Mouse (Mus musculus): ENCODE data around the gene Loxl3.

Gene Loxl3

GRCm38 (mm10) chr6:83053136-83053960, 19.4 kb downstream of the Loxl3 start:
- WGBS = 4% methylated on average over 26 of the region's 26 CpGs

GRCm38 (mm10) chr6:83054074-83054851, 20.3 kb downstream of the Loxl3 start, which contains the start of gene Aup1:
Gene Aup1 (plus strand): TSS chr6:83054521.
- WGBS = under 1% methylated on average over 64 of the region's 64 CpGs

- under 1% methylated on average over 48 of the region's 50 CpGs for WGBS
These were observed 21.0 kb downstream of the Loxl3 start, which contains the start of gene Htra2 for GRCm38 (mm10) chr6:83054871-83055431. Gene Htra2 (minus strand): TSS chr6:83055273.

GRCm38 (mm10) chr6:83057790-83058189, 23.8 kb downstream of the Loxl3 start, which contains the start of gene Dqx1:
Gene Dqx1 (plus strand): TSS chr6:83057844.
- WGBS = 48% methylated on average over 3 of the region's 3 CpGs

- 74% methylated on average over 2 of the region's 2 CpGs for WGBS
These were observed 24.8 kb downstream of the Loxl3 start for GRCm38 (mm10) chr6:83058725-83059124.

- WGBS = 38% methylated on average over 8 of the region's 8 CpGs
These were observed 32.0 kb downstream of the Loxl3 start for GRCm38 (mm10) chr6:83065995-83066394.

- WGBS = 26% methylated on average over 6 of the region's 6 CpGs
These were observed 32.5 kb downstream of the Loxl3 start for GRCm38 (mm10) chr6:83066441-83066840.

- 32% methylated on average over 8 of the region's 8 CpGs for WGBS
These were observed 34.2 kb downstream of the Loxl3 start for GRCm38 (mm10) chr6:83068221-83068620.

GRCm38 (mm10) chr6:83068706-83069487, 34.9 kb downstream of the Loxl3 start:
- 2% methylated on average over 81 of the region's 81 CpGs for WGBS

- WGBS = 2% methylated on average over 69 of the region's 69 CpGs
These were observed 35.7 kb downstream of the Loxl3 start for GRCm38 (mm10) chr6:83069488-83070246.

- 4% methylated on average over 10 of the region's 10 CpGs for WGBS
These were observed 36.1 kb downstream of the Loxl3 start, which contains the start of gene Tlx2 for GRCm38 (mm10) chr6:83070247-83070310. Gene Tlx2 (minus strand): TSS chr6:83070293.

- 3% methylated on average over 58 of the region's 58 CpGs for WGBS
These were observed 36.6 kb downstream of the Loxl3 start for GRCm38 (mm10) chr6:83070311-83071219.

- 2% methylated on average over 24 of the region's 24 CpGs for WGBS
These were observed 37.2 kb downstream of the Loxl3 start for GRCm38 (mm10) chr6:83071220-83071619.

- WGBS = 18% methylated on average over 2 of the region's 2 CpGs
These were observed 41.0 kb downstream of the Loxl3 start for GRCm38 (mm10) chr6:83074979-83075378.

- WGBS = under 1% methylated on average over 54 of the region's 54 CpGs
These were observed 43.8 kb downstream of the Loxl3 start, which contains the start of gene Pcgf1 for GRCm38 (mm10) chr6:83077630-83078323. Gene Pcgf1 (plus strand): TSS chr6:83077869.

- WGBS = under 1% methylated on average over 46 of the region's 46 CpGs
These were observed 44.4 kb downstream of the Loxl3 start for GRCm38 (mm10) chr6:83078324-83078858.

GRCm38 (mm10) chr6:83080210-83080609, 46.2 kb downstream of the Loxl3 start:
- WGBS = 97% methylated on average over 5 of the region's 5 CpGs

- WGBS = 21% methylated on average over 5 of the region's 5 CpGs
These were observed 49.5 kb downstream of the Loxl3 start for GRCm38 (mm10) chr6:83083497-83083896.

- 19% methylated on average over 6 of the region's 6 CpGs for WGBS
These were observed 50.5 kb downstream of the Loxl3 start for GRCm38 (mm10) chr6:83084477-83084876.
